In genomic region chr9:114710345-114710744, GRCm38 (mm10) we compare ENCODE assay signal across 8 mouse cellular contexts. TPM values are rescaled to one million over a fixed set of nuclear protein-coding genes. Genes with fewer than 3 reads are reported as not detected.
DNase-seq lines count a peak whose midpoint lies in the region; ATAC-seq and TF ChIP-seq lines count a peak whose summit lies in the region.
"Had no signal": no experiment of that assay in that cellular context is flagged by ENCODE, and none has a peak within 500 bp of the region (broad histone marks: within the 10 kb centered on the region; RNA-seq: fewer than 3 reads in every experiment).

No protein-coding gene starts in this region.

- TF ChIP-seq CTCF in liver, embryonic 14.5 days (IDR thresholded peaks at IDR 0.05; ENCODE audit: low read depth), result peak; percentile 66
- TF ChIP-seq CTCF in Patski (IDR thresholded peaks at IDR 0.05), result peak; percentile 83

- H3K27me3 ChIP-seq in liver, embryonic 14.5 days (ENCODE audit: control insufficient read depth, insufficient read depth, low read length), result no peaks in the 10 kb centered on the region
- no peaks in the 10 kb centered on the region for H3K27me3 ChIP-seq in liver, embryonic 12.5 days (replicated peaks)
- no peaks in the 10 kb centered on the region for H3K27me3 ChIP-seq in Patski
- H3K27me3 ChIP-seq in embryonic facial prominence, embryonic 11.5 days (ENCODE audit: control insufficient read depth, insufficient read depth, low read length), result no peaks in the 10 kb centered on the region
- H3K27me3 ChIP-seq: embryonic facial prominence, embryonic 12.5 days had no signal

- WGBS in liver, embryonic 14.5 days (ENCODE audit: insufficient replicate concordance), result 64% methylated on average over 7 of the region's 7 CpGs
- 66% methylated on average over 7 of the region's 7 CpGs for WGBS in liver, embryonic 12.5 days (ENCODE audit: insufficient replicate concordance)
- 82% methylated on average over 7 of the region's 7 CpGs for WGBS in embryonic facial prominence, embryonic 11.5 days

- in situ Hi-C loops in Patski (cut with MboI; ENCODE audit: low pct_unique_long_range_greater_than_20kb), result no loop called here

- H3K9ac ChIP-seq in liver, embryonic 14.5 days (replicated peaks), result no peak overlapping the region
- no peak overlapping the region for H3K9ac ChIP-seq in liver, embryonic 12.5 days
- no peak overlapping the region for H3K9ac ChIP-seq in embryonic facial prominence, embryonic 11.5 days (replicated peaks; ENCODE audit: low read length)
- H3K9ac ChIP-seq: embryonic facial prominence, embryonic 12.5 days had no signal

- H3K4me3 ChIP-seq in liver, embryonic 14.5 days (ENCODE audit: insufficient read depth in 1 of 2, low read depth in 2 of 2, low read length in 2 of 2), result no peak overlapping the region
- no peak overlapping the region for H3K4me3 ChIP-seq in liver, embryonic 12.5 days
- H3K4me3 ChIP-seq in embryonic facial prominence, embryonic 11.5 days (ENCODE audit: low read depth, low read length), result no peak overlapping the region
- H3K4me3 ChIP-seq: embryonic facial prominence, embryonic 12.5 days had no signal

- no peak for DNase-seq in liver, embryonic 14.5 days (ENCODE audit: low read depth in 3 of 3, low spot score in 3 of 3)
- DNase-seq in Patski (ENCODE audit: low read depth, low spot score), result no peak
- peak; percentile 26 for DNase-seq in embryonic facial prominence, embryonic 11.5 days (ENCODE audit: low spot score)
- DNase-seq in naive thymus-derived CD4-positive, alpha-beta T cell, adult 2 months (ENCODE audit: low read depth), result peak; percentile 69
- DNase-seq in cerebellum, adult 9-10 months, result no peak
- DNase-seq in urinary bladder, adult 2 months (ENCODE audit: low spot score), result no peak

- no peak overlapping the region for H3K27ac ChIP-seq in liver, embryonic 14.5 days
- no peak overlapping the region for H3K27ac ChIP-seq in liver, embryonic 12.5 days
- H3K27ac ChIP-seq in embryonic facial prominence, embryonic 11.5 days (replicated peaks; ENCODE audit: low read depth, low read length), result no peak overlapping the region
- H3K27ac ChIP-seq: embryonic facial prominence, embryonic 12.5 days had no signal

- no peaks in the 10 kb centered on the region for H3K4me1 ChIP-seq in liver, embryonic 14.5 days (replicated peaks; ENCODE audit: control insufficient read depth in 2 of 2, insufficient read depth in 2 of 2, low read length in 1 of 2)
- H3K4me1 ChIP-seq in liver, embryonic 12.5 days, result no peaks in the 10 kb centered on the region
- no peaks in the 10 kb centered on the region for H3K4me1 ChIP-seq in embryonic facial prominence, embryonic 11.5 days (ENCODE audit: control insufficient read depth, insufficient read depth, low read length)
- H3K4me1 ChIP-seq: embryonic facial prominence, embryonic 12.5 days had no signal

- H3K36me3 ChIP-seq in liver, embryonic 14.5 days (replicated peaks; ENCODE audit: control insufficient read depth, insufficient read depth, low read depth), result peaks cover 19% of the 10 kb centered on the region
- peaks cover 89% of the 10 kb centered on the region for H3K36me3 ChIP-seq in liver, embryonic 12.5 days
- peaks cover 2% of the 10 kb centered on the region for H3K36me3 ChIP-seq in embryonic facial prominence, embryonic 11.5 days (replicated peaks; ENCODE audit: control insufficient read depth, insufficient read depth, low read depth, low read length)

- H3K9me3 ChIP-seq in liver, embryonic 14.5 days (ENCODE audit: control insufficient read depth, low read length), result no peaks in the 10 kb centered on the region
- no peaks in the 10 kb centered on the region for H3K9me3 ChIP-seq in liver, embryonic 12.5 days (replicated peaks)
- no peaks in the 10 kb centered on the region for H3K9me3 ChIP-seq in embryonic facial prominence, embryonic 11.5 days (replicated peaks; ENCODE audit: control insufficient read depth, low read length)
- H3K9me3 ChIP-seq: embryonic facial prominence, embryonic 12.5 days had no signal

- H3K4me2 ChIP-seq in liver, embryonic 14.5 days (ENCODE audit: low read depth), result no peak overlapping the region
- no peak overlapping the region for H3K4me2 ChIP-seq in liver, embryonic 12.5 days
- no peak overlapping the region for H3K4me2 ChIP-seq in embryonic facial prominence, embryonic 11.5 days (ENCODE audit: low read depth, low read length)
- H3K4me2 ChIP-seq: embryonic facial prominence, embryonic 12.5 days had no signal

- no peak for TF ChIP-seq EP300 in liver, embryonic 14.5 days (IDR thresholded peaks at IDR 0.05; ENCODE audit: low read depth)

- POLR2A ChIA-PET in Patski (lab: Charles Lee), result interaction anchor here (0.6 kb wide), 1 partner anchor 31 kb away, joined by 3 read pairs; no protein-coding TSS in a partner anchor

- CTCF ChIA-PET in Patski (lab: Charles Lee), result interaction anchor here (0.8 to 1.9 kb wide), 10 partner anchors 9 to 78 kb away, joined by 3 to 10 read pairs (median 4); no protein-coding TSS in a partner anchor

- no peak for ATAC-seq in liver, embryonic 14.5 days (ENCODE audit: insufficient read depth)
- no peak for ATAC-seq in liver, embryonic 12.5 days
- no peak for ATAC-seq in Patski
- ATAC-seq in embryonic facial prominence, embryonic 11.5 days (replicated peaks; ENCODE audit: insufficient number of reproducible peaks, low FRiP score, low TSS enrichment, low read depth), result no peak

RNA-seq across cellular contexts. Expression of gene Cmtm6, which starts 20.6 kb away (rescaled TPM):
- polyA plus RNA-seq in liver, embryonic 14.5 days (2012; rRNA removed), result 8.7 and 10.8 TPM in 2 replicates
- 20.1 and 24.2 TPM in 2 replicates for polyA plus RNA-seq in liver, embryonic 14.5 days (2014; fragmentation: Nextera tagmentation; extraction: Ambion mirVana)
- 26.0 and 29.1 TPM in 2 replicates for polyA plus RNA-seq in liver, embryonic 12.5 days (2016; fragmentation: Nextera tagmentation; extraction: Ambion mirVana)
- polyA plus RNA-seq in Patski (2021), result 64.0 TPM
- 29.3 and 30.0 TPM in 2 replicates for polyA plus RNA-seq in embryonic facial prominence, embryonic 11.5 days (2014; fragmentation: Nextera tagmentation; extraction: Ambion mirVana)
- 40.3 and 41.4 TPM in 2 replicates for polyA plus RNA-seq in urinary bladder, adult 2 months (2012; rRNA removed)

RNA-seq across cellular contexts. Expression of gene Dync1li1, which starts 21.8 kb away (rescaled TPM):
- 5.0 and 10.3 TPM in 2 replicates for polyA plus RNA-seq in liver, embryonic 14.5 days (2012; rRNA removed)
- 10.8 and 11.5 TPM in 2 replicates for polyA plus RNA-seq in liver, embryonic 14.5 days (2014; fragmentation: Nextera tagmentation; extraction: Ambion mirVana)
- 37.7 and 41.3 TPM in 2 replicates for polyA plus RNA-seq in liver, embryonic 12.5 days (2016; fragmentation: Nextera tagmentation; extraction: Ambion mirVana)
- 55.6 TPM for polyA plus RNA-seq in Patski (2021)
- 67.8 TPM in 2 replicates for polyA plus RNA-seq in embryonic facial prominence, embryonic 11.5 days (2014; fragmentation: Nextera tagmentation; extraction: Ambion mirVana)
- 24.9 and 27.6 TPM in 2 replicates for polyA plus RNA-seq in urinary bladder, adult 2 months (2012; rRNA removed)

Comparison
In these comparisons a context has a peak if more than half of its experiments do, and no peak if none do; other contexts are left out.
1. DNase-seq: peak in embryonic facial prominence, embryonic 11.5 days (single experiment) and naive thymus-derived CD4-positive, alpha-beta T cell, adult 2 months (single experiment); none in liver, embryonic 14.5 days (0 of 3), Patski (single experiment), cerebellum, adult 9-10 months (single experiment) and urinary bladder, adult 2 months (single experiment).